Mouse (Mus musculus): Measurements from ENCODE around the gene Als2cr12. TPM values are rescaled to one million over a fixed set of nuclear protein-coding genes. Genes with fewer than 3 reads are reported as not detected.
"Not testable (repeated sequence)": the region's sequence is repeated elsewhere in the genome, so short reads cannot be mapped to it uniquely, and the experiment has no call there.

Als2cr12 gene
- total RNA-seq (2021) = 0.91 and 1.00 TPM in 2 replicates
- long read RNA-seq, partial matches to known transcripts = 0 of 2 reads
- long read RNA-seq, other reads (novel, unspliced or antisense) = 2 of 2 reads

- DNase-seq = not testable (repeated sequence)
These were observed at the start of gene Als2cr12 for GRCm38 (mm10) chr1:58695810-58696209. Als2cr12 (minus strand) TSS chr1:58695989.

GRCm38 (mm10) chr1:58744645-58745044 lies 48.9 kb upstream of the Als2cr12 start:
- DNase-seq = no peak

- no peak for DNase-seq
These were observed 47.5 kb upstream of the Als2cr12 start for GRCm38 (mm10) chr1:58743252-58743651.

GRCm38 (mm10) chr1:58742571-58743021 lies 46.8 kb upstream of the Als2cr12 start:
- DNase-seq = no peak

- DNase-seq = no peak
These were observed 43.7 kb upstream of the Als2cr12 start for GRCm38 (mm10) chr1:58739529-58739928.

- no peak for DNase-seq
These were observed 41.2 kb upstream of the Als2cr12 start for GRCm38 (mm10) chr1:58736968-58737367.

GRCm38 (mm10) chr1:58735962-58736361 lies 40.2 kb upstream of the Als2cr12 start:
- DNase-seq = no peak

GRCm38 (mm10) chr1:58734043-58734920 lies 38.5 kb upstream of the Als2cr12 start:
- DNase-seq = no peak

GRCm38 (mm10) chr1:58733636-58734035 lies 37.8 kb upstream of the Als2cr12 start:
- no peak for DNase-seq

- no peak for DNase-seq
These were observed 32.7 kb upstream of the Als2cr12 start for GRCm38 (mm10) chr1:58728590-58728868.

- no peak for DNase-seq
These were observed 32.2 kb upstream of the Als2cr12 start for GRCm38 (mm10) chr1:58727747-58728589.

GRCm38 (mm10) chr1:58727019-58727746 lies 31.4 kb upstream of the Als2cr12 start:
- no peak for DNase-seq

- DNase-seq = peak; percentile 72
These were observed 30.0 kb upstream of the Als2cr12 start for GRCm38 (mm10) chr1:58725767-58726166.

GRCm38 (mm10) chr1:58725095-58725494 lies 29.3 kb upstream of the Als2cr12 start:
- DNase-seq = no peak

GRCm38 (mm10) chr1:58724533-58724932 lies 28.7 kb upstream of the Als2cr12 start:
- no peak for DNase-seq

- DNase-seq = no peak
These were observed 28.1 kb upstream of the Als2cr12 start for GRCm38 (mm10) chr1:58723809-58724405.

- DNase-seq = no peak
These were observed 27.4 kb upstream of the Als2cr12 start for GRCm38 (mm10) chr1:58723062-58723808.

- peak; percentile 16 for DNase-seq
These were observed 26.5 kb upstream of the Als2cr12 start for GRCm38 (mm10) chr1:58722115-58722938.

GRCm38 (mm10) chr1:58720988-58721387 lies 25.2 kb upstream of the Als2cr12 start:
- DNase-seq = no peak

- peak; percentile 27 for DNase-seq
These were observed 24.3 kb upstream of the Als2cr12 start for GRCm38 (mm10) chr1:58720090-58720489.
